Mouse (Mus musculus) heart, embryonic 15.5 days (tissue): ENCODE measurements at regions not wholly inside any gene's neighbourhood (a gene's known extent, or its start where the extent isn't known, plus 50 kb on each side); places are given as distances from the start of the nearest gene placed in this dataset.
A peak's percentile ranks its signal among the peaks of the same experiment; 100 is the strongest.

Experiments
- ATAC-seq: fragments of 200-750 bp; cut with Nextera tagmentation; replicated peaks from 2 replicates; pipeline ENCODE4 v1.8.0; 2017; ENCODE audit warnings: low read depth, moderate TSS enrichment; ENCODE audit not compliant: insufficient number of reproducible peaks, insufficient read depth, low FRiP score
- H3K27ac ChIP-seq: fragments of 300-500 bp; sonication (generic); 2 replicates; pipeline ENCODE4 v1.5.1; 2015; ENCODE audit warnings: mild to moderate bottlenecking, inconsistent platforms
- H3K27me3 ChIP-seq: fragments of 300-500 bp; sonication (generic); 2 replicates; pipeline ENCODE4 v1.6.1; 2015; ENCODE audit warnings: inconsistent platforms
- H3K36me3 ChIP-seq: fragments of 300-500 bp; sonication (generic); 2 replicates; pipeline ENCODE4 v1.6.1; 2015; ENCODE audit warnings: mild to moderate bottlenecking, inconsistent platforms
- H3K4me1 ChIP-seq: fragments of 300-500 bp; sonication (generic); replicated peaks from 2 replicates; pipeline ENCODE4 v1.6.1; 2015; ENCODE audit warnings: inconsistent platforms
- H3K4me2 ChIP-seq: fragments of 300-500 bp; sonication (generic); 2 replicates; pipeline ENCODE4 v1.6.1; 2015; ENCODE audit warnings: inconsistent platforms, mild to moderate bottlenecking, moderate library complexity
- H3K4me3 ChIP-seq: fragments of 300-500 bp; sonication (generic); 2 replicates; pipeline ENCODE4 v1.5.1; 2015; ENCODE audit warnings: mild to moderate bottlenecking, inconsistent platforms
- H3K9ac ChIP-seq: fragments of 300-500 bp; sonication (generic); 2 replicates; pipeline ENCODE4 v1.6.1; 2015; ENCODE audit warnings: mild to moderate bottlenecking, inconsistent platforms
- H3K9me3 ChIP-seq: fragments of 300-500 bp; sonication (generic); replicated peaks from 2 replicates; pipeline ENCODE4 v1.6.1; 2016; ENCODE audit warnings: inconsistent platforms
- WGBS: fragments of 180-500 bp; shearing (Covaris S2); methylation state at CpG from one replicate; pipeline ENCODE4 v1.1.7; 2015; ENCODE audit warnings: mixed read lengths; 5-methylcytosine and 5-hydroxymethylcytosine counted together

DNA sequence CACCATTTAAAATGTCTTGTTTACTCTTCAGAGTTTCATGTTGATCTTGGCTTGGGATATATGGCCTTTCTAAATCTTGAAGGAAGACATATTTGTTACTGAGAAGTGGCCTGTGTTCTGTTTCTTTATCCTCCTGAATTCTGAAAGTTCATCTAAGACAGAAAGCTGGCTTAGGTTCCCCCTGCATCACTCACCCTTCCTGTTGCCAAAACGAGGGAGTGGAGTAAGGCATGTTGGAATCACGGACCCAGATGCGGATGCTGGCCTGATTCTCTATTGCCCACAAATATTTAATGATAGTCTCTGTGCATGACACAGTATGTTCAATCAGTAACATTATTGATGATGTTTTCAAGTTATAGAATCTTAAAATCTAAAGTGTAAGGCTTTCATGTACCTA, 1094.7 kb upstream of the 2610301B20Rik start:
- Histone ChIP-seq H3K36me3 (no peaks in the 10 kb centered on the region), H3K27me3 (no peaks in the 10 kb centered on the region), H3K4me1 (peaks cover 3% of the 10 kb centered on the region; the same call in 1 of the 2 replicates), H3K9me3 (no peaks in the 10 kb centered on the region), H3K4me2 (no peak overlapping the region), H3K9ac (no peak overlapping the region), H3K27ac (no peak overlapping the region), H3K4me3 (no peak overlapping the region)
- no peak for ATAC-seq
- WGBS = 67% methylated on average over 3 of the region's 3 CpGs

GRCm38 (mm10) chr4:9780179-9780578, 1094.1 kb upstream of the 2610301B20Rik start:
- Histone ChIP-seq H3K27me3 (no peaks in the 10 kb centered on the region), H3K27ac (no peak overlapping the region), H3K9me3 (no peaks in the 10 kb centered on the region), H3K9ac (no peak overlapping the region), H3K4me1 (peaks cover 3% of the 10 kb centered on the region; the same call in 1 of the 2 replicates), H3K4me2 (no peak overlapping the region), H3K4me3 (no peak overlapping the region), H3K36me3 (no peaks in the 10 kb centered on the region)
- WGBS = 30% methylated on average over 9 of the region's 9 CpGs
- ATAC-seq = no peak

DNA sequence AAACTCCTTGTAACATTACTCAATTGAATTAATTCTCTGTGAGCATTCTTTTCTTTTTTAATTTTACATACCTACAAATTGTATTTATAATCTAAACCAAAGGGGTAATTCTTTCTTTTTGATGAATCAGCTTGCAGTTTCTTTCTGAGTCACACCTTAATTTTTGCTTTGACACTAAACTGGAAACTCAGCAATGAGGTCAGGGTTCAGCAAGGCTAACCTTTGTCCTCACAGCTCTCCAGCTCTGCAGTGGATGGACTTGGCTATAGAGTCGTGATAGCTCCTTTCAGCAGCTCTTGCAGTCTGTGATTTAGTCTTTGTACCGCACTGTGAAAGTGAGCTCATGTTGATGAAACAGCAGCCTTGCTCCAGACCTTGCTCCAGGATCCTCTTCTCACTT, 1093.0 kb upstream of the 2610301B20Rik start:
- Histone ChIP-seq H3K4me1 (peaks cover 3% of the 10 kb centered on the region; the same call in 1 of the 2 replicates), H3K36me3 (no peaks in the 10 kb centered on the region), H3K27me3 (no peaks in the 10 kb centered on the region), H3K27ac (no peak overlapping the region), H3K9me3 (no peaks in the 10 kb centered on the region), H3K9ac (no peak overlapping the region), H3K4me3 (no peak overlapping the region), H3K4me2 (no peak overlapping the region)
- no peak for ATAC-seq
- 42% methylated on average over 2 of the region's 2 CpGs for WGBS

GRCm38 (mm10) chr4:9787795-9788365, 1086.4 kb upstream of the 2610301B20Rik start:
- no peaks in the 10 kb centered on the region for H3K9me3 ChIP-seq
- no peak overlapping the region for H3K4me3 ChIP-seq
- no peak for ATAC-seq
- H3K36me3 ChIP-seq = no peaks in the 10 kb centered on the region
- H3K27me3 ChIP-seq = no peaks in the 10 kb centered on the region
- H3K27ac ChIP-seq = no peak overlapping the region
- 48% methylated on average over 5 of the region's 5 CpGs for WGBS
- no peak overlapping the region for H3K9ac ChIP-seq
- H3K4me1 ChIP-seq = peaks cover 4% of the 10 kb centered on the region; the same call in 1 of the 2 replicates
- H3K4me2 ChIP-seq = 0 out of 2 replicates have a peak overlapping the region, but pooled peaks have one; percentile 2

- Histone ChIP-seq H3K9ac (no peak overlapping the region), H3K27me3 (no peaks in the 10 kb centered on the region), H3K36me3 (no peaks in the 10 kb centered on the region), H3K4me1 (peaks cover 4% of the 10 kb centered on the region; the same call in 1 of the 2 replicates), H3K4me2 (no peak overlapping the region), H3K4me3 (no peak overlapping the region), H3K9me3 (no peaks in the 10 kb centered on the region), H3K27ac (no peak overlapping the region)
- WGBS = 77% methylated on average over 8 of the region's 8 CpGs
- no peak for ATAC-seq
Observed at GRCm38 (mm10) chr4:9790478-9790877, 1083.8 kb upstream of the 2610301B20Rik start.
